In the genomic region with DNA sequence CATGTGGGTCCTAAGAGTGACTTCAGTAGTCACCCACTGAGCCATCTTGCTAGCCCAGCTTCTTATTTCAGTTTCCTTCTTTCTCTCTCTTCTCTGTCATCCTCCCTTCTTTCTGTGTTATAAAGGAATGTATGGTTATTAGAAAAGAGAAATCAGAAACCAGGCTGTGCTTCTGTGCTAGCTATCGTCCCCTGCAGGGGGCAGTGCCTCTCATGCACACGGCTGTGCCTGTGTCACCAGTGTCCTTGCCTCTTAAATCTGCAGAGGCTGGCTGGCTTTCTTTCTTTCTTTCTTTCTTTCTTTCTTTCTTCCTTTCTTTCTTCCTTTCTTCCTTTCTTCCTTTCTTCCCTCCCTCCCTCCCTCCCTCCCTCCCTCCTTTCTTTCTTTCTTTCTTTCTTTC, we compare ENCODE assay signal across 12 mouse cellular contexts. TPM values are rescaled to one million over a fixed set of nuclear protein-coding genes. Genes with fewer than 3 reads are reported as not detected.
DNase-seq lines count a peak whose midpoint lies in the region; ATAC-seq and TF ChIP-seq lines count a peak whose summit lies in the region.
"Not testable (repeated sequence)": the region's sequence is repeated elsewhere in the genome, so short reads cannot be mapped to it uniquely, and the experiment has no call there.
"Had no signal": no experiment of that assay in that cellular context is flagged by ENCODE, and none has a peak within 500 bp of the region (broad histone marks: within the 10 kb centered on the region; RNA-seq: fewer than 3 reads in every experiment).

No protein-coding gene starts in this region.

- not testable (repeated sequence) for TF ChIP-seq POLR2A in ES-Bruce4 (IDR thresholded peaks at IDR 0.05; ENCODE audit: insufficient read depth, low read length); bone marrow, adult 2 months (IDR thresholded peaks at IDR 0.05; ENCODE audit: borderline replicate concordance, control insufficient read depth, low read depth, low read length); olfactory bulb, adult 2 months (IDR thresholded peaks at IDR 0.05; ENCODE audit: insufficient read depth, low read depth, low read length)

- TF ChIP-seq CTCF in ES-Bruce4 (IDR thresholded peaks at IDR 0.05; ENCODE audit: low read depth, low read length), result peak; percentile 80
- peak; percentile 65 for TF ChIP-seq CTCF in bone marrow, adult 2 months (IDR thresholded peaks at IDR 0.05; ENCODE audit: control insufficient read depth, insufficient read depth, low read length)
- peak; percentile 67 for TF ChIP-seq CTCF in liver, postnatal 0 days (IDR thresholded peaks at IDR 0.05; ENCODE audit: low read depth)
- TF ChIP-seq CTCF in olfactory bulb, adult 2 months (IDR thresholded peaks at IDR 0.05; ENCODE audit: insufficient read depth, low read depth, low read length), result 0 out of 2 replicates have a peak, but pooled peaks have one; percentile 32

- WGBS in bone marrow, adult 2 months, result 47% methylated on average over 2 of the region's 2 CpGs
- WGBS in embryonic facial prominence, embryonic 11.5 days, result 52% methylated on average over 2 of the region's 2 CpGs
- WGBS in liver, postnatal 0 days (ENCODE audit: insufficient replicate concordance), result 50% methylated on average over 2 of the region's 2 CpGs
- 23% methylated on average over 2 of the region's 2 CpGs for WGBS in olfactory bulb, adult 2 months

- H3K9me3 ChIP-seq in ES-Bruce4 (replicated peaks; ENCODE audit: control insufficient read depth, insufficient read depth, low read length, poor library complexity, severe bottlenecking); embryonic facial prominence, embryonic 11.5 days (replicated peaks; ENCODE audit: control insufficient read depth, low read length); liver, postnatal 0 days (ENCODE audit: low read length): not testable (repeated sequence)

- peaks cover 31% of the 10 kb centered on the region for H3K36me3 ChIP-seq in ES-Bruce4 (ENCODE audit: control insufficient read depth, insufficient read depth, low read length, poor library complexity, severe bottlenecking)
- not testable (repeated sequence) for H3K36me3 ChIP-seq in embryonic facial prominence, embryonic 11.5 days (replicated peaks; ENCODE audit: control insufficient read depth, insufficient read depth, low read depth, low read length)
- H3K36me3 ChIP-seq in liver, postnatal 0 days (replicated peaks; ENCODE audit: insufficient read depth, low read length), result peaks cover 61% of the 10 kb centered on the region

- not testable (repeated sequence) for H3K4me2 ChIP-seq in embryonic facial prominence, embryonic 11.5 days (ENCODE audit: low read depth, low read length); liver, postnatal 0 days (ENCODE audit: low read depth, low read length)

- H3K9ac ChIP-seq in ES-Bruce4 (ENCODE audit: low read depth, poor library complexity, severe bottlenecking); embryonic facial prominence, embryonic 11.5 days (replicated peaks; ENCODE audit: low read length); liver, postnatal 0 days (replicated peaks): not testable (repeated sequence)

- not testable (repeated sequence) for H3K27me3 ChIP-seq in ES-Bruce4 (ENCODE audit: control insufficient read depth, insufficient read depth, low read length, poor library complexity, severe bottlenecking); embryonic facial prominence, embryonic 11.5 days (ENCODE audit: control insufficient read depth, insufficient read depth, low read length); liver, postnatal 0 days (ENCODE audit: insufficient read depth, low read length)

- H3K27ac ChIP-seq in ES-Bruce4 (ENCODE audit: insufficient read depth, low read length); bone marrow, adult 2 months (ENCODE audit: control insufficient read depth, insufficient read depth, low read depth, low read length, poor library complexity); embryonic facial prominence, embryonic 11.5 days (replicated peaks; ENCODE audit: low read depth, low read length); liver, postnatal 0 days (ENCODE audit: low read depth); olfactory bulb, adult 2 months (ENCODE audit: insufficient read depth, low read depth, low read length): not testable (repeated sequence)

- H3K4me3 ChIP-seq in ES-Bruce4 (ENCODE audit: low read depth, low read length); bone marrow, adult 2 months (replicated peaks; ENCODE audit: control insufficient read depth, low read depth, low read length); embryonic facial prominence, embryonic 11.5 days (ENCODE audit: low read depth, low read length); liver, postnatal 0 days (ENCODE audit: low read depth, low read length); olfactory bulb, adult 2 months (ENCODE audit: insufficient read depth, low read depth, low read length): not testable (repeated sequence)

- not testable (repeated sequence) for ATAC-seq in embryonic facial prominence, embryonic 11.5 days (replicated peaks; ENCODE audit: insufficient number of reproducible peaks, low FRiP score, low TSS enrichment, low read depth); liver, postnatal 0 days

- TF ChIP-seq EP300 in ES-Bruce4 (IDR thresholded peaks at IDR 0.05; ENCODE audit: insufficient read depth, low read depth, low read length); liver, postnatal 0 days (IDR thresholded peaks at IDR 0.05; ENCODE audit: low read depth): not testable (repeated sequence)

- DNase-seq in embryonic facial prominence, embryonic 11.5 days (ENCODE audit: low spot score), result peak; percentile 46
- peak; percentile 43 to 58 for DNase-seq in heart, postnatal 14 days
- DNase-seq in kidney, postnatal 25 days, result peak; percentile 50 to 65
- peak; percentile 42 for DNase-seq in liver, postnatal 0 days
- DNase-seq in thymus, postnatal 14 days, result peak; percentile 48

- intact Hi-C loops in heart, postnatal 14 days (cut with DNase I), result loop anchor here (2.0 to 5.0 kb wide), 2 partner anchors 43 to 202 kb away; no protein-coding TSS in a partner anchor

- H3K4me1 ChIP-seq in ES-Bruce4 (ENCODE audit: control insufficient read depth, insufficient read depth, low read length); bone marrow, adult 2 months (ENCODE audit: control insufficient read depth, insufficient read depth, low read length); embryonic facial prominence, embryonic 11.5 days (ENCODE audit: control insufficient read depth, insufficient read depth, low read length); liver, postnatal 0 days (ENCODE audit: insufficient read depth); olfactory bulb, adult 2 months (ENCODE audit: control insufficient read depth, insufficient read depth, low read length): not testable (repeated sequence)

RNA-seq across cellular contexts. Expression of a gene that starts 19.5 kb away (rescaled TPM):
- polyA plus RNA-seq in ES-Bruce4 (2011; ENCODE audit: insufficient read depth, insufficient read length, low read depth, missing spikeins), result not detected in 2 replicates
- not detected in 2 replicates for polyA plus RNA-seq in bone marrow, adult 2 months (2011; ENCODE audit: insufficient read depth, insufficient read length, low replicate concordance, missing spikeins)
- not detected in 2 replicates for polyA plus RNA-seq in embryonic facial prominence, embryonic 11.5 days (2014; fragmentation: Nextera tagmentation; extraction: Ambion mirVana)
- not detected for total RNA-seq in heart, postnatal 14 days (2021)
- polyA plus RNA-seq in liver, postnatal 0 days (2015; fragmentation: Nextera tagmentation; extraction: Ambion mirVana), result not detected in 2 replicates
- not detected in 2 replicates for polyA plus RNA-seq in olfactory bulb, adult 2 months (2012; ENCODE audit: insufficient read depth, insufficient read length, low replicate concordance, missing spikeins)
- polyA plus RNA-seq: frontal cortex, adult 2 months; heart, embryonic 13.5 days; liver, embryonic 11.5 days; midbrain, embryonic 15.5 days had no signal

RNA-seq across cellular contexts. Expression of a gene that starts 58.0 kb away (rescaled TPM):
- 66.0 and 72.8 TPM in 2 replicates for polyA plus RNA-seq in ES-Bruce4 (2011; ENCODE audit: insufficient read depth, insufficient read length, low read depth, missing spikeins)
- polyA plus RNA-seq in bone marrow, adult 2 months (2011; ENCODE audit: insufficient read depth, insufficient read length, low replicate concordance, missing spikeins), result 16.3 and 23.1 TPM in 2 replicates
- polyA plus RNA-seq in embryonic facial prominence, embryonic 11.5 days (2014; fragmentation: Nextera tagmentation; extraction: Ambion mirVana), result 25.7 and 26.0 TPM in 2 replicates
- total RNA-seq in heart, postnatal 14 days (2021), result 10 to 100 TPM; 36.8 to 38.2 TPM
- polyA plus RNA-seq in liver, postnatal 0 days (2015; fragmentation: Nextera tagmentation; extraction: Ambion mirVana), result 22.0 and 22.2 TPM in 2 replicates
- not detected in 2 replicates for polyA plus RNA-seq in olfactory bulb, adult 2 months (2012; ENCODE audit: insufficient read depth, insufficient read length, low replicate concordance, missing spikeins)
